Mouse (Mus musculus) c-Kit-positive CD71-negative TER-119-negative erythroid progenitor cells, embryonic 14.5 days (primary cell): ENCODE data around the gene Dlg5.
A peak's percentile ranks its signal among the peaks of the same experiment; 100 is the strongest.

Experiments used
- DNase-seq: peaks from one replicate; pipeline ENCODE4 v3.0.0-alpha.2; 2013; ENCODE audit warnings: low read depth

Gene Dlg5

DNA sequence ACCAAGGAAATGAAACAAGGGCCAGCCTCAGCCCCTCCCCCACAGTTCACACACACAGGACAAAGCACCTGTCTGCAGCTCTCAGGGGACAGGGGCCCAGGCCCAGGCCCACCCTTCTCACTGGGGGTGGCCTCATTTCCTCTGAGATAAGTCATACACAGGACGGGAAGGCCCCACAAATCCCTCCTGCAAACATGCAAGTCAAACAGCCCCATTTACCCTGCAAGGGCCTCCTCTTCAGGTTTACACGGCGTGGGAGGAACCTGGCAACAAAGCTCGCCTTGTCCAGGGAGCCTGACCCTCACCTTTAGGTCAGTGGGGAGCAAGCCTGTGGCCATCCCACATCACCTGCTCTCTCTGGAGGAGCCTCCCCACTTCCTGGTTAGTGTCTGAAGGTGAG is 60.2 kb downstream of the Dlg5 start:
- DNase-seq = no peak

DNA sequence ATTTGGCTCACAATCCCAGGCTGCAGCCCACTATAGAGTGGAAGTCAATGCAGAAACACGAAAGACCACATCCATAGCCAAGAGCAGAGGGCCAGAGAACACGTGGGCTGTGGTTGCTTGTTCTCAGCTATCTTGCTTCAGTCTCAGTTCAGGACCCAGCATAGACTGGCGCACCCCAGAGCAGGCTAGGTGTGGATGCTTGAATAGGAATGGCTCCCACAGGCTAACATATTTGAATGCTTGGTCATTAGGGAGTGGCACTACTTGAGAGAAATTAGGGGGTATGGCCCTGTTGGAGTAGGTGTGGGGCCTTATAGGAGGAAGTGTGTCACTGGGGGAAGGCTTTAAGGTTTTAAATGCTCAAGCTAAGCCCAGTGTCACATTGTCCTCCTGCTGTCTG is 62.8 kb downstream of the Dlg5 start:
- no peak for DNase-seq

DNA sequence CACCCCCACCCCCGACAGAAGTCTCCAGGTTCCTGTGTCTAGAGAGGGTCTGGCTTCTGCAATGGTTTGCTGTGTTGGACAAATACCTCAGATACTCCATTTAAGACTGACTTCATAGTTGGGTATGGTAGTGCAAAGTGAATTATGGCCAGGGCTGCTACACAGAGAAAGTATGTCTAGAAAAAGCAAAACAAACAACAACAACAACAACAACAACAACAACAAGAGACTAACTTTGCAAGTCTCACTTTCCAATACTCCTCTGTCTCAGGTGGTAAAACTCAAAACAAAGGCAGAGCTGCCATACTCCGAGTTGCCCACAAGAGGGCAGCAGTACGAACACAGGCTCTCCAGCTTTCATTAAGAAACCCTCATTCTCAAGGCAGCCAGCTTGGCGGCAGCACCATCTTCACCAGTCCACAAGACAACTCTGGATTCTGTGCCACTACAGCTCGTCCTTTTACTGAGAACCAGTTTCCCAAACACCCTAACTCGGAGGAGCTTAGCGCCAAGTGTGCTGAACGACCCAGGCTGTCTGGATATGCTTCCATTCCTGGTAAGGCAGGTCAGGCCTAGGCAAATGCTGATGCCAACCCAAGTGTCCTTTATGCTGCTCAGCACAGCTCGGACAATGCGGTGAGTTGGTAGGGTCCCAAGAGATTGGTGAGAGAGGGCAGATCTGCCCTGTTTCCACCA is 63.8 kb downstream of the Dlg5 start:
- peak; percentile 42 for DNase-seq

DNA sequence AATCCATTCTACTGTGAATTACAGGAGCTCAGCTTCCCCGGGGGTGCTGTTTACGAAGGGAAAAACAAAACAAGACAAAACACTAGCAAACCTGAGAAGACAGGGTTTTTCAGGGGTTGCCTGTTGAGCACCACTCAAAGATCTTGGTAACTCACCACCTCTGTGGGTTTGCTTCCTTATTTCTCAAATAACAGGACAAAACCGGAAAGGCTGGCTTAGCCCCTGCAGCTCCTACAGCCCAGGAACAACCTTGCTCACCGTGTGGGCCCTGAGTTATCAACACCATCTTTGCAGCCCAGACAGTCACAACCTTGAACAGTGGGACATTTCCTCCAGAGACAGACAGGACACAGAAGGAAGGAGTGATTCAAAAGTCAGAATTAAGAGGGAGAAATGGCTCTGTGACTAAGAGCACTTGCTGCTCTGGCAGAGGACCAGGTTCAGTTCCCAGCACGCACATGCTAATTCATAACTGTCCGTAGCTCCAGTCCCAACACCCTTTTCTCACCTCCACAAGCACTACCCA is 66.2 kb downstream of the Dlg5 start:
- DNase-seq = no peak

DNA sequence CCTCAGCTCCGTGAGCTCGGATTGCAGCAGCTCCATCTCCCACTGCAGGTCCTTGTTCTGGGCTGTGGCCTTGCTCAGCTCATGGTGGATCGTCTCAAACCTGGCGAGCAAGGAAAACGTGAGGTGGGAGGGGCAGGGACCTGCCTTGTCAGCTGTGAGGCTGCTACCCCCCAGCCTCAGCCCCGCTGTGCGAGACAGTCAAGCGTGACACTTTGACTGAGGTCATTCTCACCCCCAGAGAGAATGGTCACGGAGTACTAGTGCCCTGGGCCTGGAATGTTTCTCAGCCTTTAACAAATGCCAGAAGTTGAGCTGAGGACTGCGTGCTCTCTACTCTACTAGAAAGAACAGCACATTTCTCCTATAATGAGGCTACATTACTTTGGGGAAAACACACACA is 69.1 kb downstream of the Dlg5 start:
- DNase-seq = no peak

DNA sequence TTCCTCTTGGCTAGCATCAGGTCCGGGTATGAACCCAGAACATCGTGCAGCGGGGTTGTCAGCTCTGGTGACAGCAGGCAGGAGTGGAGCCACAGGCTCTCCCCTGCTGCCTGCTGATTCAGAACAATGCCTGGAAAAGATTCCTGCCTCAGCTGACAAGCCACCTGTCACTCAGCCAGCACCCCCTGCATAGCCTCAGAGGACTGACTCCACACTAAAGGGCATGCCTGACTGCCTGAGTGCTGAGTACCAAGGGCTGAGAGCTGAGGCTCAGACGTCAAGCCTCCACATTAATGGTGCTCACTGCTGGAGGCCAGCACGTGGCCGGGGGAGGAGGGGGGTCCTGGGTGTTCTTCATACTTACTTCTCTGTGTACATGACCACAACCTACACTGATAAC is 72.4 kb downstream of the Dlg5 start:
- no peak for DNase-seq

DNA sequence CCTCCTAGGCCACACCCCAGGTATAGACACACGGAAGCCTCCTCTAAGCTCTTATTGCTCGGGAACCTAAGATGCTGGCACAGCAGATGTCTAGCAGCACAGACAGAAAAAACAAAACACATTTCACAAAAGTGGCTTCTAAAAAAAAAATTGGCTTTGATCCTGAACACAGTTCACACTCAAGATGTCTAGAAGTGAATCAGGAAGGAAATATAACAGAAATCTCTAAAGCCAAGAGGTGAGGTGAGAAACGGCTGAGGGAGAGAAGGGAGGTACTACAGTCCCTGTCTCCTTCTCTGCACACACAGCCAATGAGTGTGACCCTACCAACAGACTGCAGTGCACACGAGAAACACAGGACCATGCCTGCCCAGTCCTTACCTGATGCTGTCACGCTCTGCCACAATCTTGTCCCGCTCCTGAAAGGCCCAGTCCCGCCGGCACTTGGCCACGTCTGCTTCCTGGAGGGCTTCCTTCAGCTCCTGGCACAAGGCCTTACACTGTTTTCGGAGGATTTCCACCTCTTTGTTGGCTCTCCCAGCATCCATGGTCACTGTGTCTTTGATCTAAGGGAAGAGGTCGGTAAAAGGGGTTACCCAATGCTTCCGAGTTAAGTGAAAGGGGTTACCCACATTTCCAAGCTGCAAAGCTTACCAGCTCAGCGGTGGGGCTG is 73.9 kb downstream of the Dlg5 start:
- no peak for DNase-seq

DNA sequence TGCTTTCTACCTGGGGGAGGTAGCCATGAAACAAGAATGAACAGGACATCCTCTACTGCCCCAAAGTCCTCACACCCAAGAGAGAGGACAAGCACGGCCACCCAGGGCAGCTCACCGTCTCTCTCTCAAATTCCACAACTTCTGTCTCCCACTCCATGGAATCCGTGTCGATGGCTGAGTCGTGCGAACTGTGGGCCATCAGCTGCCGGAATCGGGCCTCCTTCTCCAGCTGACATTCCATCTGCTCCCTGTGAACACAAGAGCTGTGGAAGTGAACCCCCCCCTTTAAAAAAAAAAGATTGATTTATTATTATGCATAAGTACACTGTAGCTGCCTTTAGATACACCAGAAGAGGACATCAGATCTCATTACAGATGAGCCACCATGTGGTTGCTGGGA is 79.7 kb downstream of the Dlg5 start:
- no peak for DNase-seq

DNA sequence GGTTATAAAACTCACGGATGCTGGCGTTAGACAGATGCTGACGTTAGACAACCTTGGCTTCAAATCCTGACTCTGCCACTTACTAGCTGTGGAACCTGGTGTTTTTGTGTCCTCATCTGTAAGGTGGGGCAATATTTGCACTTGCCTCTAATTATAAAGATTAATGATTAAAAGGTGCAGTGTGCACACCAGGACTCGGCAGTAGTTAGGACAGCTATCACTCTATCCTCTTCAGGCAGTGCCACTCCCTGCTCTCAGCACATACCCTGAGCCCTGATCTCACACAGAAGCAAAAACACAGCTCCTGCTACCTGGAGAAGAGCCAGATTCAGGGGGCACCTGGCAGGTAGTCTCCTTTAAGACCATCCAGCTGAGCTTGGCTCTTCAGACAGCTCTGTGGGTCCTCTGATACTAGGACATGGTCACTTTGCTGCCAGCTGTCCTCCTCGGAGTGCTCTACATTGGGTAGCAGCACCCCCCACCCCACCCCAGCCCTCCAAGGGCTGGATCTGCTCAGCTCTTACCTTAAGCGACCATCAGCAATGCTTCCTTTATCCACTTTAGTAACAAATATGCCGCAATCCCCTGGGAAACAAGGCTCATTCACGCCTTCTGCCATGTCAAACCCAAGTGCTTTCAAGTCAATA is 80.9 kb downstream of the Dlg5 start:
- DNase-seq = no peak

DNA sequence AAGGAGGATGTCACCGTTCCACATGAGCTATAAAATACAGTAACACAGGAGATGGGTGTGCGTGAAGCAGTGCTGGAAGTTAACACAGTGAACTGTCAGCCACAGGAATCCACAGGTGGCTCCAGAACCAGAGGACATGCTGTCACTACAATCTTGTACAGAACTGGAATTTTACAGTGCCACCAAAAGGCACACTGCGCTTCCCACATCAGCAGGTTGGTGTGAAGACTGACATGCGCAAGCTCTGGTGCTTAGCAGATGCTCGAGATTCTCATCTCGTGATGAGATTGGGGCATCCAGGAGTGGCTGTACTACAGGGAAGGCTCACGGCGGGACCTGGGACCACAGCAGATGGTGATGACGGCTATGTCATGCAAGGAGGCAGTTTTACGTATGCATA is 82.9 kb downstream of the Dlg5 start:
- DNase-seq = no peak

DNA sequence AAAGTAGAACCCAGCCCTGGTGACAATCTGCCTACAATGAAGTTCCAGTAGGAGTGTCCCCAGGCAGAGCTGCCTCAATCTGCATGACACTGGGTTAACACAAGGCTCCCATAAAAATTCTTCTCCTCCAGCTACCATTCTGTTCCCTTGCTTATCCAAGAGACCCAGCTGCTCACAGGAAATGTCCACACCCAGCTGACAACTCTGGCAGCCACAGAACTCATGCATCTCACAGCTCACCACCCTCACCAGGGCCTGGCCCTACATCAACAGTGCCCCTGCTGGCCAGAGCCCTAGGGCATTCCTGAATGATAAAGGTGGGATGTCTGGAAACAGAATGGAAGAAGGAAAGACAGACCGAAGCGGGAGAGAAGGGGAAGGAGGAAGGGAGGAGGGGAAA is 96.8 kb downstream of the Dlg5 start:
- no peak for DNase-seq

DNA sequence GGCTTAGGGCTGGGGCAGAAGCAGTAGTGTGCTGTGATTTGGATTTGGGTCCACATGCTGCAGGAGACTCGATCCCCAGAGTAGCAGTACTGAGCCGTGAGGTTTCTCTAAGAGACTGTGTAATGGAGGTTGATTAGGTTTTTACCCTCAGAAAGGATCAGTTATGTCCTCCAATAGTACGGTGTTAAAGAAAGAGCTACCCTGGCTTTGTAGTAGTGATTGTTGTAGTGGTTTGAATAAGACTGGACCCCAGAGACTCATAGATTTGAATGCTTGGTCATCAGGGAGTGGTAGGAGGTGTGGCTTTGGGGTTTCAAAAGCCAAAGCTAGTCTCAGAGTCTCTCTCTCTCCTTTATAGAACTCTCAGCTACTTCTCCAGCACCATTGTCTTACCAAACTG is 100.9 kb downstream of the Dlg5 start:
- DNase-seq = no peak

DNA sequence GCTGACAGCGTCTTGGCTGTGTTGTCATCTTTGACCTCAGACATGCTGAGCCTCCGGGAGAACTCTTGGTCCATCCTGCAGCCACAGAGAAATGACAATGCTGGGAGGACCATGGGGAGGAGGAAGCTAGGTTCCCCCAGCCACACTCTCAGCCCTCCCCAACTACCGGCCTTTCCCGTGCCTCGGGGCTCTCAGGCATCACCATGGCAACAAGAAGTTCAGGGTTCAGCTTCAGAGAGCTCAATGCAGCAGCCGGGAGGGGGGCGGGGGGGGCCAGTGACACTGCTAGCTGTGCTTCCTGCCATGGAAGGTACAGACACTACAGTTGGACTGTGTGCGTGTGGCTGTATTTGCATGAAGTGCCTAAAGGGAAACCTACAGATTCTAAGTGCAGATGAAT is 101.3 kb downstream of the Dlg5 start:
- no peak for DNase-seq

DNA sequence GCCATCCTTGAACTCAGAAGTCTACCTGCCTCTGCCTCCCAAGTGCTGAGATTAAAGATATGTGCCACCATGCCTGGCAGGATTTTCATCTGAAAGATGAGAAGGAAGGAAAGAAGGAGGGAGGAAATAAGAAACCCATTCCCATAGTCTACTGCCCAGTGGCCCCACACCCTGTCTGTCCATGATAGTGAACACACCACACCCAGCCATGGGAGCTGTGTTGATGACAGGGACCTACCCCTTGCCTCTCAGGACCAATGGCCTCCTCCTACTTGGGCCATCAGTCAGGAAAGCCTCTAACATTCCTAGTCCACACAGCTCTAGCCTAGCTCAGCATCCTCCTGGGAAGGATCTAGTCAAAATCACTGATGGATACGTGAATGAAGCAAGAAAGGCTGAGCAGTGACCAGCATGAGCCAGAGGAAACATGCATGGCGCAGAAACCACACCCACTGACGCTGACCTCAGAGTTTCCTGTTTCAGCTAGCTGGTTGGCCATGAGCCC is 102.7 kb downstream of the Dlg5 start:
- DNase-seq = no peak

DNA sequence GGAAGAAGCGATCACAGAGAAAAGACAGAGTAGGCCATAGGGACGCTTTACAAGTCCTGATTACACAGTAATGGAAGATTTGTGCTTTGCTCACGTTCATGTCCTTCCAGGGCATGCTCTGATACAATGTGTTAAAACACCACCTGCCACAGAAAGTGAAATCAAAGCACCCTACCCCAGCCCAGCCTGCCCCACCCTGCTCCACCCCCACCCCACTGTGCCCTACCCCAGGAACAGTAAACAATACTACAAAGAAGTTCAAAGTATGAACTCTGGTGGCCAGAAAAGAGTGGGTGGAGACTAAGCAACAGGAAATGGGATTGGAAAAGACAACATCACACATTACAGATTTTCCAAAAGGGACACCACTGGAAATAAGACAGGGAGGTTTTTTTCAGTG is 104.0 kb downstream of the Dlg5 start:
- DNase-seq = no peak

DNA sequence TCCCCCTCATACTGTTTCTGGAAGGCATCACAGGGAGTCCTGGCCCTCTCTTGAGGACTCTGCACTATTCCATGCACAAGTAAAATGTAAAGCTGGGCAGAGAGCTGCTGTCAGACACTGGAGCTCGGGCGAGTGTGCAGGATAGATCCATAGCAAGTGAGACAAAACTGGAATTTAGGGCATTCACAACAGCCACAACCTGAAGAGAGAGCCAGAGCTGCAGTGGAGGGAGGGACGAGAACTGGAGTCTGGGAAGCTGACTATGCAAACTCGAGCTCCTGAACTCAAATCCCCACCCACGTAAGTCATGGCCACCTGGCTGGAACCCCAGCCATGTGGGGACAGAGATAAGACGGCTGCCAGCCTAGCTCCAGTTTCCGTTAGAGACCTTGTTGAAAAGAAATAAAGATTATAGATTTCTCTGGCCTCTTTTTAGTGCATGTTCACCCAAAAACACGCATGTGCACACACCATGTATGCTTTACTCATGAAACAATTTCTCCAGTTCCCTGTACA is 105.4 kb downstream of the Dlg5 start:
- DNase-seq = peak; percentile 8

DNA sequence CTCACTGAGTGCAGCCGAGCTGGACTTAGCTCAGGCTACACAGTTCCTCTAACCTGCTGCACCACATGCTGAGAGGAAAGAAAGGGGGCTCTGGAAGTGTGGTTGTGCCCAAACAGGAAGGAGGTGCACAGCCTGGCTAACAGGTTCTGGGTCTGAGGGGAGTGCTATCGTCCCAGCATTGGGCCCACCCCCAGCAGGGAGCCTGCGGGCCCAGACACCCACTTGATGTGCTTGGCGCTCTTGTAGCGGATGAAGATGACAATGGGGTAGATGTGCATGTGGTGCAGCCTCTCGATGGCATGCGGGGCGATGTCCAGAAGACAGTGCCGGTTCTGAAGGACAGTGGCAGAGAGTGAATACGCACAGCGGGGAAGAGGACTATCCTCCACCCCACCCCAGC is 108.8 kb downstream of the Dlg5 start:
- no peak for DNase-seq

DNA sequence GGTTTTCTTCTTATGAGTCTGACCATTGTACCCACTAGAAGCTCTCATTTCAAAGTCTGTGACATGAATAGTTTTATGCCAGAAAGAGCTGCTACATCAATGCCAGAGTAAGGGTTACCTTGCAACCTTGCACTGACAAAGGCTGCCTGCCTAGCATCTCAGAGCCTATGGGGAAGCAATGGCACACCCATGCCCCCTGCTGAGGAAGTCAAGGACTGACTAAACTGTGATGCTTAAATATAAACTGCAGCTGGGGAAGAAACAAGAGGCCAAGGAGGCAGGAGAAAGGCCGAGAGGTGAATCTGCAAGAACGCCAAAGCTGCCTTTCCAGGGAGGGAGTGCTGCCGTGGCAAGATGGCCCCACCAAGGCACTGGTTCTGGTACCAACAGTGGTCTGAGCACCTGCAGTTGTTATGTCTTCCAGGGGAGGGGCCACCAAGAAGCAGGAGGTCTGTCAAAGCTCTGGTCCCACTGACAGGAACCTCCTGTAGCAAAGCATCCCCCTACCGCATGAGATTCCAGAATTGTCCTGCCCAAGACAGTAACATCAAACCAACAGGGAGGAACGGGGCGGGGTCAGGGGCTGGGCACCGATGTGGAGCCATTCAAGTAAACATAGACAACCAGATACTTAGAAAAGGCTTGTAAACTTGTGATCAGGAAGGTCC is 111.0 kb downstream of the Dlg5 start:
- DNase-seq = no peak

DNA sequence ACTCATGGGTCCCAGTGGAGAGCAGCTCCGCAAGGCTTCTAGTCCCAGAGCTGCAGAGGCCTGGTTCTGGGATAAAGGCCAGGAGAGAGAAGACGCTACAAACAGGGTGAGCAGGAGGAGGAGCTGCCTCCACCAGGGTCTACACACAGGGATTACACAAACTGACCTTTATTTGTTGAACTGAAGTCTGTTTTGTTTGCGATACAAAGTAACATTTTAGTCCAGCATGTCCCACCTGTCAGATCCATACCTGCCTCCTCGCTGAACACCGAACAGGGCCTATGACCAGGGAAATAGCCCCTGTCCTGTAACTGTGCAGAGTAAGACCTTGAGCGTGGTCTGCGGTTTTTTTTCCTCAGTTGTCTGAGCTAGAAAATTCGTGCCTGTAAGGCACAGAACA is 111.9 kb downstream of the Dlg5 start:
- DNase-seq = no peak

DNA sequence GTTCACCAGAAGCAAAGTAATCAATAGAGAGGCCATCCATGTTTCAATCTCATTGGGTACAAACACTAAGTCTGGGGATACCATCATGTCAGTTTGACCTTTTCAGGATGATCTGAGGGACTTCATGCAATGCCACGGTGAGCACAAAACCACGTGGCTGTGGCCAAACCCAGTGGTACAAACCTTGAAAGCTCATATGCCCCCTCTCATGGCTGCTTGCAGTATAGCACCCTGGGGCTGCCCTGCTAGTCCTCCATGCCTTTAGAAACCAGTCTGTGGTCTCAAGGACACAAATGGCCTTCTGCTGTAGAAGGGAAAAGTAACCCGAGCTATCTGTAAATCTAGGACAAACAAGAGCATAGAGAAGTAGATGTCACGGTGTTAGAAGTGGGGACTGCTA is 113.6 kb downstream of the Dlg5 start:
- peak; percentile 14 for DNase-seq

DNA sequence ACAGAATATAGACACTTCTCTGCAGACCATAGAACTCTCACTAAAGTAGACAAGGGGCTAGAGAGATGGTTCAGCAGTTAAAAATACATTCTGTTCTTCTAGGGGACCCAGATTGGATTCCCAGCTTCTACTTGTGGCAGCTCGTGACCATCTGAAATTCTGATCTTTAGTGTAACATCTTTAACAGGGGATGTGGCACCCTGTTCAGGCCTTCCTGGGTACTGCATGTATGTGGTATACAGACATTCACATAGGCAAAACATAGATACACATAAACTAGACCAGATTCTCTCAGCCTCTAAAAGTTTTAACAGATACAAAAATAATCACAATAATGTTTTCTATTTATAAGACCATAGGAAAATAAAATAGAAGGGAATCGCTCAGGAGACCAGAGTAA is 120.7 kb downstream of the Dlg5 start:
- DNase-seq = no peak

DNA sequence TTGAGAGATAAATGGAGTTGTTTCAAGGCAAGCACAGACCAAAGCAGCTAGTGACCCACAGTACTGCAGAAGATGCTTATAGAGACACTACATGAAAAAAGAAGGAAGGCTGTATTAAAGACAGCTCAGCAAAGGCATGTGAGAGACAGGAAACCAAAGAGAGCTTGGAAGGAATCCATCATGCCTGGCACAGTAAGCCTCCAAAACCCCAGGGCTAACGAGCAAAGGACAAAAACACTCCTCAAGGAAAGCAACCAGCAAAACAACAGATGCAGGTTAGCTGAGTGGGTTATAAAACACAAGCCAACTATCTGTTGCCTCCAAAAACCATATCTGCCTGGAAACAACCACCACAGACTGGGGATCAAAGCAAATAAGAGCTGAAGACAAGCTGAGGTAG is 121.5 kb downstream of the Dlg5 start:
- no peak for DNase-seq
